In genomic region chr11:88065732-88066131, GRCm38 (mm10) we compare ENCODE assay signal across 29 mouse cellular contexts.
"Had no signal": no experiment of that assay in that cellular context is flagged by ENCODE, and none has a peak within 500 bp of the region (broad histone marks: within the 10 kb centered on the region; RNA-seq: fewer than 3 reads in every experiment).

No protein-coding gene starts in this region.

- H3K9ac ChIP-seq: heart, embryonic 12.5 days; heart, embryonic 13.5 days; heart, embryonic 15.5 days; hindbrain, embryonic 12.5 days; hindbrain, embryonic 13.5 days; hindbrain, embryonic 14.5 days; hindbrain, embryonic 15.5 days; intestine, embryonic 15.5 days; kidney, embryonic 15.5 days had no signal

- H3K36me3 ChIP-seq: heart, embryonic 10.5 days; heart, embryonic 12.5 days; heart, embryonic 13.5 days; heart, embryonic 15.5 days; hindbrain, embryonic 10.5 days; hindbrain, embryonic 12.5 days; hindbrain, embryonic 13.5 days; hindbrain, embryonic 15.5 days; intestine, embryonic 15.5 days; kidney, embryonic 15.5 days had no signal

- H3K27me3 ChIP-seq: heart, embryonic 12.5 days; heart, embryonic 13.5 days; heart, embryonic 15.5 days; hindbrain, embryonic 12.5 days; hindbrain, embryonic 13.5 days; hindbrain, embryonic 15.5 days; intestine, embryonic 15.5 days; kidney, embryonic 15.5 days had no signal

- H3K27ac ChIP-seq: heart, embryonic 10.5 days; heart, embryonic 13.5 days; heart, embryonic 15.5 days; hindbrain, embryonic 10.5 days; hindbrain, embryonic 12.5 days; hindbrain, embryonic 13.5 days; hindbrain, embryonic 14.5 days; hindbrain, embryonic 15.5 days; hindbrain, postnatal 0 days; intestine, embryonic 15.5 days; kidney, embryonic 15.5 days; kidney, postnatal 0 days; layer of hippocampus, adult 2 months; left cerebral cortex, adult 2 months had no signal

- H3K9me3 ChIP-seq: heart, embryonic 10.5 days; heart, embryonic 12.5 days; heart, embryonic 13.5 days; heart, embryonic 15.5 days; hindbrain, embryonic 10.5 days; hindbrain, embryonic 12.5 days; hindbrain, embryonic 13.5 days; hindbrain, embryonic 15.5 days; intestine, embryonic 15.5 days; kidney, embryonic 15.5 days had no signal

- DNase-seq: heart, postnatal 10 days; heart, postnatal 14 days; heart, postnatal 4 days; kidney, adult 11 months; kidney, adult 18-20 months; kidney, adult 2 months; kidney, adult 8-10 months; kidney, adult 9 months; kidney, postnatal 14 days; kidney, postnatal 25 days; kidney, postnatal 36 days; kidney, postnatal 4 days; layer of hippocampus, adult 9-11 months; layer of hippocampus, postnatal 36 days had no signal

- H3K4me3 ChIP-seq: heart, embryonic 10.5 days; heart, embryonic 12.5 days; heart, embryonic 13.5 days; heart, embryonic 15.5 days; hindbrain, embryonic 10.5 days; hindbrain, embryonic 12.5 days; hindbrain, embryonic 13.5 days; hindbrain, embryonic 15.5 days; intestine, embryonic 15.5 days; kidney, embryonic 15.5 days; layer of hippocampus, adult 2 months; left cerebral cortex, adult 2 months had no signal
